Mouse (Mus musculus) frontal cortex, adult (tissue): Measurements from ENCODE around the gene Sel1l2.
"Not testable (repeated sequence)": the region's sequence is repeated elsewhere in the genome, so short reads cannot be mapped to it uniquely, and the experiment has no call there.

Source experiments
- ATAC-seq: cut with Nextera tagmentation; 2 replicates; pipeline ENCODE4 v1.9.2; 2017; ENCODE audit warnings: mild to moderate bottlenecking, moderate library complexity, mixed read lengths; ENCODE audit not compliant: low TSS enrichment

The Sel1l2 gene

GRCm38 (mm10) chr2:140214519-140215027, 174.9 kb downstream of the Sel1l2 start:
- ATAC-seq: no peak

GRCm38 (mm10) chr2:140203756-140204155, 185.8 kb downstream of the Sel1l2 start:
- no peak for ATAC-seq

- peak; percentile 64 for ATAC-seq
These were observed 186.9 kb downstream of the Sel1l2 start for GRCm38 (mm10) chr2:140202573-140202972.

GRCm38 (mm10) chr2:140200713-140201112, 188.8 kb downstream of the Sel1l2 start:
- ATAC-seq: no peak

GRCm38 (mm10) chr2:140185685-140186210, 203.8 kb downstream of the Sel1l2 start:
- ATAC-seq: not testable (repeated sequence)
